Mouse (Mus musculus): Measurements from ENCODE around the gene Flnb. TPM values are rescaled to one million over a fixed set of nuclear protein-coding genes. Genes with fewer than 3 reads are reported as not detected.

The Flnb gene
- polyA plus RNA-seq, 1 experiment from 2014 or later = 26.8 TPM

DNA sequence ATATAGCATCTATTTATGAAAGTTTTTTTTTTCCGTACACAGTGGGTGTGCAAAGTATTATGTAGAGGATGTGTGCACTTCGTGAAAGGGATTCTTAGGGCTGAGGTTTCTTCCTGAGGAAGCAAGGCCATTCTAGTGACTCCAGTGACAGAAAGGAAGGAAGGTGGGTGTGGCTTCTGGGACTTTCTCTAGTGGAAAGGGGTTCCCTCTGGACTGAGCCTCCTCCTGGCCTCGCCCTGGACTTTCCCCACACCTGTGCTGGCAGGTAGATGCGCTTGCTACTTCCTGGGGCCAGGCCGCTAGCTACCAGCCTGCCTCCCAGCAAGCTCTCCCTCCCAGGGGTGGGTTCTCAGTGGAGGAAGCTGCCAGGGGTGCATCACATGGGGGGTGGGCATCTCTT, 1.7 kb downstream of the Flnb start:
- no peak for ATAC-seq (replicated peaks; ENCODE audit: low FRiP score, low TSS enrichment, low read depth)
- H3K9ac ChIP-seq (ENCODE audit: low read length) = no peak overlapping the region

DNA sequence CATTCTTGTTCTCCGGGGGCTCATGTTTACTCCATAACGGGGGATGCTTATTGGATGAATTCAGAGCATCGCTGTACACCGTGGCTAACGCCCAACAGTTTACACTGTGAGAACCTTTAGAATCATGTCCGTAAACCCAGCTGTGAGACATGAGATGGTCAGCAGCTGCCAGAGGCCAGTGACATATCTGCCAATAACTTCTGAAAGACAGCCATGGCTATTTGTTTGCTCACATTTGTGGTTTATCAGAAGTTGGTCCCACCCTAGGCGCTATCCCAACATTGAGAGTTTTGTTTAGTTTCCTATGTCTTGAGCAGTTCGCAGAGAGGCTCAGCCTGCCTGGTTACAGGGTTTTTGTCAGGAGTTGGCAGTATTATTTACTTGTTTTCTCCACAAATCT, 3.6 kb downstream of the Flnb start:
- H3K4me3 ChIP-seq (ENCODE audit: low read depth, low read length) = no peak overlapping the region
- 42% methylated on average over 8 of the region's 8 CpGs for WGBS
- DNase-seq (ENCODE audit: low spot score) = no peak
- H3K4me2 ChIP-seq (ENCODE audit: low read length) = 0 out of 2 replicates have a peak overlapping the region, but pooled peaks have one; percentile 9
- no peak overlapping the region for H3K27ac ChIP-seq (ENCODE audit: low read depth)
- H3K27me3 ChIP-seq (replicated peaks; ENCODE audit: control insufficient read depth, insufficient read depth, low read length) = no peaks in the 10 kb centered on the region
- H3K36me3 ChIP-seq (ENCODE audit: control insufficient read depth, insufficient read depth, low read length) = no peaks in the 10 kb centered on the region
- H3K4me1 ChIP-seq (replicated peaks; ENCODE audit: control insufficient read depth, insufficient read depth, low read length) = peaks cover 44% of the 10 kb centered on the region
- no peaks in the 10 kb centered on the region for H3K9me3 ChIP-seq (ENCODE audit: control insufficient read depth, low read length)
- no peak overlapping the region for H3K9ac ChIP-seq (ENCODE audit: low read length)
- ATAC-seq (replicated peaks; ENCODE audit: low FRiP score, low TSS enrichment, low read depth) = no peak

More for the DNA sequence above, 1.7 kb downstream of the Flnb start:
- WGBS = 56% methylated on average over 5 of the region's 5 CpGs
- no peak for DNase-seq (ENCODE audit: low spot score)
- Histone ChIP-seq H3K4me3 (ENCODE audit: low read depth, low read length) (peak overlapping the region; percentile 74), H3K36me3 (ENCODE audit: control insufficient read depth, insufficient read depth, low read length) (no peaks in the 10 kb centered on the region), H3K27me3 (replicated peaks; ENCODE audit: control insufficient read depth, insufficient read depth, low read length) (no peaks in the 10 kb centered on the region), H3K27ac (ENCODE audit: low read depth) (no peak overlapping the region), H3K4me2 (ENCODE audit: low read length) (peak overlapping the region; percentile 90), H3K9me3 (ENCODE audit: control insufficient read depth, low read length) (no peaks in the 10 kb centered on the region), H3K4me1 (replicated peaks; ENCODE audit: control insufficient read depth, insufficient read depth, low read length) (peaks cover 29% of the 10 kb centered on the region)

DNA sequence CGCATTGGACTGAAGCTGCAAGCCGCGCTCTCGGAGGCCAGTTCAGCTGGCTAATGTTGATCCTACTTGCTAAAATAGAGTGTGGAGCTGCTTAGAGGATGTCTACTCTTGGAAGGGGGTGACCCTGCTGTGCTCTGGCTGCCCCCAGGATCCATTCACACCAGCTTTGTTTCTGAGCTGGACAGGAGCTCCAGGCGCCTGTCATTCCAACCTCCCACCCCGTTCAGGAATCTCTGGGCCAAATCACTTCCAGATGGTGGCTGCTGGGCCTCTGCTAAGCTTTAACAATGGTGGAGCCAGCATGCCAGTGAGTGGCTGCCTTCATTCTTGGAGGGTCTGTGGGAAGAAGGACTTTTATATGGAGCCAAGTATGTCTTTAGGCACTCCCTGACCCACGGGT, 4.9 kb downstream of the Flnb start:
- Histone ChIP-seq H3K9me3 (ENCODE audit: control insufficient read depth, low read length) (no peaks in the 10 kb centered on the region), H3K4me2 (ENCODE audit: low read length) (no peak overlapping the region), H3K9ac (ENCODE audit: low read length) (no peak overlapping the region), H3K4me1 (replicated peaks; ENCODE audit: control insufficient read depth, insufficient read depth, low read length) (peaks cover 47% of the 10 kb centered on the region), H3K27me3 (replicated peaks; ENCODE audit: control insufficient read depth, insufficient read depth, low read length) (no peaks in the 10 kb centered on the region), H3K4me3 (ENCODE audit: low read depth, low read length) (no peak overlapping the region), H3K27ac (ENCODE audit: low read depth) (no peak overlapping the region), H3K36me3 (ENCODE audit: control insufficient read depth, insufficient read depth, low read length) (no peaks in the 10 kb centered on the region)
- no peak for ATAC-seq (replicated peaks; ENCODE audit: low FRiP score, low TSS enrichment, low read depth)
- DNase-seq (ENCODE audit: low spot score) = no peak
- 53% methylated on average over 7 of the region's 7 CpGs for WGBS

DNA sequence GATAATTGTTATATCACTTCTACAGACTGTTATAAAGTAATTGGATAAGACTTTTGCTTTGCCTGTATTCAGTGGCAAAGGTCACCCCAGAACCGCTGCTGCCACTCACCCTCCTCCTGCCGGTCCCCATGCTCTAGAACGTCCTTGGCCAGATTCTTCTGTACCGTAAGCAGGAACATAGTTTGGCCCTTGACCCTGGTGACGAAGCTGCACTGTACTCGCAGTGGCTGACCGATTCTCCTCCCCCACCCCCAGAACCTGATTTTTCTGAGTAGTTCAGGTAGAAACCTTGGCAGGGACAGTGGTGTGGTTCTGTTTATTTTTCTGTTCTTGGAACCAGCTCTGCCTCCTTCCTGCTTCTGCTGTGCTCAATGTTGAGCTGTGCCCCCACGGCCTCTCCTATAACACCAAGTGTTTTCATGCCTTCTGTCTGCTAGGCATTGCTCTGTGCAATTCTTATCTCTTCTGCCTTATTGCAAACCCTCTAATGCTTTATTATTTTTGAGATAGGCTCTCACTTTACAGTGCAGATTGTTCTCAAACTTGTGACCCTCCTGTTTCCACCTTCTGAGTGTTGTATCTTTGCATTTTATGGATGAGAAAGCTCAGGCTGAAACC, 7.0 kb downstream of the Flnb start:
- WGBS = 50% methylated on average over 8 of the region's 8 CpGs
- no peaks in the 10 kb centered on the region for H3K9me3 ChIP-seq (ENCODE audit: control insufficient read depth, low read length)
- H3K4me2 ChIP-seq (ENCODE audit: low read length) = peak overlapping the region; percentile 4; the same call in 1 of the 2 replicates
- H3K4me3 ChIP-seq (ENCODE audit: low read depth, low read length) = no peak overlapping the region
- peak overlapping the region; percentile 38; the same call in 1 of the 2 replicates for H3K27ac ChIP-seq (ENCODE audit: low read depth)
- no peak overlapping the region for H3K9ac ChIP-seq (ENCODE audit: low read length)
- ATAC-seq (replicated peaks; ENCODE audit: low FRiP score, low TSS enrichment, low read depth) = no peak; the same call in 1 of the 2 replicates
- H3K4me1 ChIP-seq (replicated peaks; ENCODE audit: control insufficient read depth, insufficient read depth, low read length) = peaks cover 43% of the 10 kb centered on the region
- no peaks in the 10 kb centered on the region for H3K27me3 ChIP-seq (replicated peaks; ENCODE audit: control insufficient read depth, insufficient read depth, low read length)
- H3K36me3 ChIP-seq (ENCODE audit: control insufficient read depth, insufficient read depth, low read length) = no peaks in the 10 kb centered on the region
- no peak for DNase-seq (ENCODE audit: low spot score)

GRCm38 (mm10) chr14:7826151-7826937, 8.6 kb downstream of the Flnb start:
- peak overlapping the region; percentile 11; the same call in 1 of the 2 replicates for H3K4me2 ChIP-seq (ENCODE audit: low read length)
- ATAC-seq (replicated peaks; ENCODE audit: low FRiP score, low TSS enrichment, low read depth) (peak; percentile 40), DNase-seq (ENCODE audit: low spot score) (no peak)
- 51% methylated on average over 10 of the region's 10 CpGs for WGBS
- H3K4me3 ChIP-seq (ENCODE audit: low read depth, low read length) = no peak overlapping the region
- H3K36me3 ChIP-seq (ENCODE audit: control insufficient read depth, insufficient read depth, low read length) = no peaks in the 10 kb centered on the region
- H3K9me3 ChIP-seq (ENCODE audit: control insufficient read depth, low read length) = no peaks in the 10 kb centered on the region
- H3K9ac ChIP-seq (ENCODE audit: low read length) = no peak overlapping the region
- H3K27me3 ChIP-seq (replicated peaks; ENCODE audit: control insufficient read depth, insufficient read depth, low read length) = no peaks in the 10 kb centered on the region
- peak overlapping the region; percentile 58 for H3K27ac ChIP-seq (ENCODE audit: low read depth)
- H3K4me1 ChIP-seq (replicated peaks; ENCODE audit: control insufficient read depth, insufficient read depth, low read length) = peaks cover 28% of the 10 kb centered on the region

DNA sequence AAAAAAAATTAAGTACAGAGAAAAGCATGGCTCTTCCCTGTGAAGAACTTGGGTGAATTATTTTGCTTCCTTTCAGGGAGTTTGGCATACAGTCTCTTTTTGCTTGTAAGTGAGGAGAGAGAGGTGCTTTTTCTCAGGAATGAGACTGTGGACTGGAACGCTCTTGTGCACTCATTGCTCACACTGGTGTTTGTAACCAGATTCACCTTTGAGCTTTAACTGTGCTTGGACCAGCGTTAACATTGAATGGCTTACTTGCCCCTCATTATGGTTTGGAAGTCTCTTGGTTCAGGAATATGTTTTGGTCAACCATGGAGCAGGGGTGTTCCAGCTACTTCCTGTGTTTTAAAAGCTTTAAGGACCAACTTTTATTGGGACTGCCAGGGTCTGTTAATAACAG, 11.4 kb downstream of the Flnb start:
- peaks cover 18% of the 10 kb centered on the region for H3K4me1 ChIP-seq (replicated peaks; ENCODE audit: control insufficient read depth, insufficient read depth, low read length)

DNA sequence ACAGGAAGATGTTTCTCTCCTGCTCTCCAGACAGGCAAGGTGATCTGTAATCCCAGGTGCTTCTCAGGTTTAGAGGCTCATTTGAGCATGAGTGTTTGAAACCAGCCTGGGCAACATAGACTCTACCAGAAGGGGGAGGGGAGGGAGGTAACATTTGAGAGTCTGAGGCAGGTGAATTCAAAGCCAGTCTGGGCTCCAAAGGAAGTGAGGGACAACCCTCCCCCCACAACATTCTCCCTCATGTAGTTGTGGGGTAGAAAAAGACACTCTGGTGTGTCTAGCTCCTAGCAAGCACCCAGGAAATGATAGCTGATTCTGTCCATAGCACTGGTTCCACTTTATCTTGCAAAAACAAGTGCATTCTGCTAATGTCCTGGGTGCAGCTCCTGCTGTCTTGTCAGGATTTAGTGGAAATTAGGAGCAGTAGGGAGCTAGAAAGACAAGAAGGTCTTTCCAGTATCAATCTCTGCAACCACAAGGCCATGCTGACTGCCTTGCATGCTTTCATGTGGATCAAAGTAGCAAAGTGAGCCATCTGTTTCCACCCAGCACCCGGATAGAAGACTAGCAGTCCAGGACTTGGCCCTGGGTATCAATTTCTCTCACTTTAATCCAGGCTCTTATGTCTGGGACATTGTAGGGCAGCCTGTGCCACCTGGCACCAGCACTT, 14.1 kb downstream of the Flnb start:
- no peak overlapping the region for H3K4me3 ChIP-seq (ENCODE audit: low read depth, low read length)
- WGBS = 64% methylated on average over 1 of the region's 1 CpGs
- no peak overlapping the region for H3K27ac ChIP-seq (ENCODE audit: low read depth)
- no peak overlapping the region for H3K9ac ChIP-seq (ENCODE audit: low read length)
- DNase-seq (ENCODE audit: low spot score) = no peak
- no peaks in the 10 kb centered on the region for H3K4me1 ChIP-seq (replicated peaks; ENCODE audit: control insufficient read depth, insufficient read depth, low read length)
- H3K9me3 ChIP-seq (ENCODE audit: control insufficient read depth, low read length) = no peaks in the 10 kb centered on the region
- H3K4me2 ChIP-seq (ENCODE audit: low read length) = no peak overlapping the region
- ATAC-seq (replicated peaks; ENCODE audit: low FRiP score, low TSS enrichment, low read depth) = no peak
- no peaks in the 10 kb centered on the region for H3K36me3 ChIP-seq (ENCODE audit: control insufficient read depth, insufficient read depth, low read length)
- no peaks in the 10 kb centered on the region for H3K27me3 ChIP-seq (replicated peaks; ENCODE audit: control insufficient read depth, insufficient read depth, low read length)

More for the DNA sequence above, 11.4 kb downstream of the Flnb start:
- WGBS = 59% methylated on average over 2 of the region's 2 CpGs
- DNase-seq (ENCODE audit: low spot score) = no peak
- H3K9ac ChIP-seq (ENCODE audit: low read length) = no peak overlapping the region
- no peaks in the 10 kb centered on the region for H3K27me3 ChIP-seq (replicated peaks; ENCODE audit: control insufficient read depth, insufficient read depth, low read length)
- H3K27ac ChIP-seq (ENCODE audit: low read depth) = 0 out of 2 replicates have a peak overlapping the region, but pooled peaks have one; percentile 57
- ATAC-seq (replicated peaks; ENCODE audit: low FRiP score, low TSS enrichment, low read depth) = no peak
- no peaks in the 10 kb centered on the region for H3K9me3 ChIP-seq (ENCODE audit: control insufficient read depth, low read length)
- H3K36me3 ChIP-seq (ENCODE audit: control insufficient read depth, insufficient read depth, low read length) = no peaks in the 10 kb centered on the region
- no peak overlapping the region; the same call in 1 of the 2 replicates for H3K4me2 ChIP-seq (ENCODE audit: low read length)
- no peak overlapping the region for H3K4me3 ChIP-seq (ENCODE audit: low read depth, low read length)

DNA sequence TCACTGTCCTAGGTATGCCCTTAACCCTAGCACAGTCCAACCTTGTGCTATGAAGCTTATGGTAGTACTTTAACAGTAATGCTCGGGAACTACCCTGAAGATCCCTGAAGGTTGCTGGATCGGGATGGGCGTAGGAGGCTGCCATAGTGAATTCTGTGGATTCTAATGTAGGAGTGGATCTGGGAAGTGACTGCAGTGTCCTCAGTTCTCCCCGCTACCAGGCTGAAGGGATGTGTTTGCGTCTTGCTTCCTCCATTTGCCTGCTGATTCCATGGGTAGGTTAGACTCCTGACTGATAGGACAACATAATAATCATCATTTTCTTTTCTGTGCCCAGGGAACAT, 14.7 kb downstream of the Flnb start:
- no peak for ATAC-seq (replicated peaks; ENCODE audit: low FRiP score, low TSS enrichment, low read depth)
- Histone ChIP-seq H3K9me3 (ENCODE audit: control insufficient read depth, low read length) (no peaks in the 10 kb centered on the region), H3K27me3 (replicated peaks; ENCODE audit: control insufficient read depth, insufficient read depth, low read length) (no peaks in the 10 kb centered on the region), H3K4me3 (ENCODE audit: low read depth, low read length) (no peak overlapping the region), H3K9ac (ENCODE audit: low read length) (no peak overlapping the region), H3K36me3 (ENCODE audit: control insufficient read depth, insufficient read depth, low read length) (no peaks in the 10 kb centered on the region), H3K4me2 (ENCODE audit: low read length) (no peak overlapping the region), H3K4me1 (replicated peaks; ENCODE audit: control insufficient read depth, insufficient read depth, low read length) (no peaks in the 10 kb centered on the region), H3K27ac (ENCODE audit: low read depth) (no peak overlapping the region)
- 93% methylated on average over 5 of the region's 5 CpGs for WGBS
- DNase-seq (ENCODE audit: low spot score) = no peak
